Mouse (Mus musculus) liver, embryonic 18 days (tissue): ENCODE results near the gene Pate4. TPM values are rescaled to one million over a fixed set of nuclear protein-coding genes. Genes with fewer than 3 reads are reported as not detected.

Experiments used
- polyA plus RNA-seq: library from polyadenylated mRNA; depleted of rRNA; stranded (reverse); fragments of >200 nt; gene quantifications from 2 replicates; pipeline ENCODE4 v1.2.3, GENCODE M21; 2012; rRNA removed

Pate4 gene
- not detected in 2 replicates for polyA plus RNA-seq

DNA sequence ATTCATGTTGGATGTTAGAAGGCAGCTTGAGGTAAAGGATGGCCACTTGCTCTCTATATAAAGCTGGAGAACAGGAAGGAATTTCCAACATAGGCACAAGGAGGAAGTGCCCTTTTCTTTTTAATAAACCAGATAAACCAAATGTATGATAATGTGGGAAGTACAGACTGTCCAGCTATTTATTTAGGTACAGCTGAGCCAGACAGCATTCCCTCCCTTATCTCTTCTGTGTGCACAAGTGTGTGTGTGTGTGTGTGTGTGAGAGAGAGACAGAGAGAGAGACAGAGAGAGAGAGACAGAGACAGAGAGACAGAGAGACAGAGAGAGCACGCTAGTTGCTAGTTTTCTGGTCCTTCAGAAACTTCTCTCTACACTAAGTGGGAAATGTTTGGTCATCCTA lies at the start of gene Pate4:
Gene Pate4 (minus strand): TSS at position 101 of the 400 bp plus-strand sequence.

DNA sequence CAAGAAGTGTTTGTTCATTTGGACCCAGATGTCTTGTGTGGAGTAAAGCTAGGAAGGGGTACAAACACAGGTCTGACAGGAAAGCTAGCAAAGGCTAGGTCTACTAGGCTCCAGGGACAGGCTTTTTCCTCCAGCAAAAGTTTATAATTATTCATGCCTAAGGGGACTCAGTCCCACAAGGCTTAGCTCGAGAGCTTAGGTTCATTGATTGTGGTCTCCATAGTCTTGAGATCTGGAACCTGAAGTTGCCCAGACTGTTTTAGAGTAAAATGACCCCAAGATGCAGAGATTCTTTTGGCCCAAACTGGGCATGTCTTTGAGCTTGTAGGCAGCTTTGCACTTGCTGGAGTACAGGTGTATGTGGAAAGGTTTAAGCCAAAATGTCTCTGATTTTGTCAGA lies 36.4 kb upstream of the Pate4 start, which contains the start of gene Pate3:
Gene Pate3 (minus strand): TSS at position 101 of the 400 bp plus-strand sequence.

DNA sequence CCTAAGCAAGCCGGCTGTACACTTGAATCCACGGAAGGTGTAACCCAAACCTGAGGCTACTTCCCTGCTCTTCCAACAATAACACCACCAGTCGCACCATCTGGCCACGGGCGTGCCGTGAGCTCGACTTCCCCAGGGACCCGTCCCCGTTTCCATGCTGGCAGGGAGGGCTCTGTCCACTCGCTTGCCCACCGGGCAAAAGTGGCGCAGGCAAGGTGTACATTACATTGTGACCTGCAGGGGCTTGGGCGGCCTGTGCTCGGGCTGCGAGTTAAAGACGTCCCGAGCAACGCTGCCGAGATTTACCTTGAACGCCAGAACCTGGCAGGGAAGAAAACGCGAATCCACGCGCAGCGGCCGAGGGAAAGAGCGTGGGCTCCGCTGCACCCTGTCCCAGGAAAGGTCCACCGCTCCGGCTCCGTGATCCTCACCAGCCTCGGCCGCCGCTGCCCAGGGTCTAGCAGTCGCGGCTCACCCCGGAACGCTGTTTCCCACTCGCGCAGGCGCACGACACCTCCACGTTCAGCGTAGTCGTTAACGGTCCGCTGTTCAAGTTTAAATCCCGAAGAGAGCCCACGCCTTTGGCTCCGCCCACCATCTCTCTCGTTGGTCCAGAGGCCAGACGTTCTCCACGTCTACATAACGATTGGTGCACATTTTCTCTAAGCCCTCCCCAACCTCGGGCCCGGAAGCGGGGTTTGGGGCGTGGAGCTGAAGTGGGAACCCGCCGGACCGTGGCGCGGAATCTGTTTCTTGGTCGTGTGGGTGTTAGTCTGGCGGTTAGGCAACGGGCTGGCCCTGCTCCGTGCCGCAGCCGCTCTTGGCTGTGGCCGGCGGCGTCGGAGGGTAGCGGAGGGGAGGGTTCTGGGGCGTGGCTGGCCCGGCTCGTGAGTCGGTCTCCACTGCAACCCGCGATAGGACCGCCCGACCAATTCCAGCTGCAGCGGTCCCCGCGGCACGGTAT lies 41.9 kb downstream of the Pate4 start, which contains the start of the genes Pate2 and Hyls1:
Gene Pate2 (plus strand): TSS at position 714 of the 964 bp plus-strand sequence.
Gene Hyls1 (minus strand): TSS at position 828 of the 964 bp plus-strand sequence.

DNA sequence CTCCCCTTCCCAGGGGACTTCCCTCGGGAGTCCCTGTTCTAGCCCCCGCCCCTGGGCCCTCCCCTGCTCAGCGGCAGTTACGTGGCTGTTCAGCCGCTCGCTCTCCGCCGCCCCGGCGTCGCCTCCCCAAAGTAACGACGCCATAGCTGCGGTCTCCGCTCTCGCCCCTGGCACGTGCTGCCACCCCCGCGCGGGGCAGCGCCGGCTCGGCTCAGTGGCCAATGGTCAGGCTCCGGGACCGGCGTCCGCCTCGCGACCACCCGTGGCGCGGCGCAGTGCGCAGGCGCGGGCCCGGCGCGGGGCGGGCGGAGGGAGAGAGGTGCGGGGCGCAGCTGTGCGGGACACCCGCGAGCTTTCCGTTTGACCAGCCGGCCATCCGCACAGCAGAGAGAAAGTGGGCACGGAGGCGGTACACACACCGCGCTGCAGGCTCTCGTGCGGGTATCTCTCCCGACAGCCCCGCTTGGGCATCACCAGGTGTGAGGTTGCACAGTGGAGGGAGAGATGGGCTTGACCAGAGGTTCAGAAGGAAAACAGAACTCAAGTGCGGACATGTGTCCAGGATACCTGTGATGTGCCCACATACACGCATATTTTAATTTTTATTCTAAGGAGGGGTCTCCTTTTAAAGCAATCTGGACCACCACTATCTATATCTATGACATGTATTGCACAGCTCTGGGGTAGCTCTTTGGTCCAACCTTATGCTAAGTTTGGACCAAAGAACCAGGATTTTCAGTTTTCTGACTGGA lies 53.3 kb downstream of the Pate4 start, which contains the start of the genes Ddx25 and Pus3:
Gene Ddx25 (minus strand): TSS at position 272 of the 752 bp plus-strand sequence.
Gene Pus3 (plus strand): TSS at position 339 of the 752 bp plus-strand sequence.

Other genes with a start within 250 kb of the Pate4 start
- 0.55 and 0.58 TPM in 2 replicates for gene Cdon, start 190.8 kb downstream of the Pate4 start, polyA plus RNA-seq
- not detected in 2 replicates for gene Gm1113, start 93.7 kb downstream of the Pate4 start, polyA plus RNA-seq
- 0.08 and 0.10 TPM in 2 replicates for gene Ddx25, start 53.4 kb downstream of the Pate4 start, polyA plus RNA-seq
- gene Pus3, start 53.3 kb downstream of the Pate4 start, polyA plus RNA-seq = 5.3 and 5.6 TPM in 2 replicates
- gene Pate2, start 41.7 kb downstream of the Pate4 start, polyA plus RNA-seq = 0.03 and 0.08 TPM in 2 replicates
- 2.3 and 2.5 TPM in 2 replicates for gene Hyls1, start 41.5 kb downstream of the Pate4 start, polyA plus RNA-seq
- gene Pate3, start 36.3 kb upstream of the Pate4 start, polyA plus RNA-seq = not detected in 2 replicates
- not detected in 2 replicates for gene Pate1, start 75.4 kb upstream of the Pate4 start, polyA plus RNA-seq
- gene Gm17677, start 129.1 kb upstream of the Pate4 start, polyA plus RNA-seq = not detected in 2 replicates
- gene Gm17727, start 166.2 kb upstream of the Pate4 start, polyA plus RNA-seq = not detected in 2 replicates
- gene Gm27235, start 178.2 kb upstream of the Pate4 start, polyA plus RNA-seq = not detected in 2 replicates
- not detected in 2 replicates for gene D730048I06Rik, start 178.2 kb upstream of the Pate4 start, polyA plus RNA-seq
- gene 9230110F15Rik, start 232.2 kb upstream of the Pate4 start, polyA plus RNA-seq = not detected in 2 replicates